Mouse (Mus musculus) testis, adult 2 months (tissue): ENCODE data around the gene Gns.

Source experiments
- CTCF ChIP-seq: fragments of 200-500 bp; IDR thresholded peaks from 2 replicates; pipeline ENCODE4 v1.5.1; 2012; ENCODE audit warnings: low read depth, mild to moderate bottlenecking, inconsistent platforms, low read length, moderate library complexity; ENCODE audit not compliant: control insufficient read depth, insufficient read depth, insufficient replicate concordance
- POLR2A ChIP-seq: fragments of 200-500 bp; IDR thresholded peaks from 2 replicates; pipeline ENCODE4 v1.6.1; 2012; ENCODE audit warnings: low read depth, mild to moderate bottlenecking, inconsistent platforms, low read length, moderate library complexity; ENCODE audit not compliant: control insufficient read depth

DNA sequence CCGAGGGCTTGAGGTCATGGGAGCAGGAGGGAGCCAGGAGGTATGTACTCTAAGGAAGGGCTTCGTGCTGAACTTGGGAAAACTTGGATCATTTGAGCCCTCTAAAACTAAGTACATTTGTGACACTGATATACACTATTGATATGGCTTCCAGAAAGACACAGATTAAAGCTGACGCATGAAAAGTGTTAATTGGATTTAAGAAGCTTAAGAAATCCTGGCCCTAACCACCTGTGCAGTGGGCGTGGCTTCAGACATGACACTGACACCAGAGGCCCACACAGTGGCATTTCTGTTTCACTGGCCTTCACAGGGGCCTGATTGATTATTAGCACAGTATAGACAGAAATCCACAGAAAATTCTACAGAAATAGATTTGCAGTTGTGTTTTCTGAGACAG lies 35.3 kb upstream of the Gns start:
- TF ChIP-seq CTCF (no peak), POLR2A (no peak)
